Mouse (Mus musculus): ENCODE data around the gene Mylk4. TPM values are rescaled to one million over a fixed set of nuclear protein-coding genes. Genes with fewer than 3 reads are reported as not detected.

Mylk4 gene
- polyA plus RNA-seq, 2 experiments = 0.01 to 0.08 TPM

DNA sequence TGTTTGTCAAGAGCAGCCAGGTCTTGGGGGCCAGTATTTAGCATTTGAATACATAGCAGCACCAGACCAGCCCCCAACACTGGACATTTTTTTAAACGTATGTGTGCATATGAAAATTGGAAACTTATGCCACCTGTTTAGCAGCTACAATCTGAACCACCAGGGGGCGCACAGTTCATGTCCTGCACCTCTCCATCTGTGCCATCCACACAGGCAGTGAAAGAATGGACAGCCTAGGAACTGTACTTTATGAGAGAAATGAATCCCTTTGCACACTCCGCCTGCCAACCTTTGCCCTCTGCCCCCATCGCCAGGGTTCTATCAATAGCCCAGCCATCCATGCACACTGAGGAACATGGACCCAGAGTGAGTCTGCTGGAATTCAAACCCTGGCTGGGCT lies 44.2 kb upstream of the Mylk4 start:
- no peaks in the 10 kb centered on the region for H3K9me3 ChIP-seq (ENCODE audit: control insufficient read depth, low read length)
- H3K36me3 ChIP-seq (replicated peaks; ENCODE audit: control insufficient read depth, insufficient read depth, low read depth) = peaks cover 3% of the 10 kb centered on the region; the same call in 1 of the 2 replicates
- H3K4me3 ChIP-seq (ENCODE audit: insufficient read depth in 1 of 2, low read depth in 2 of 2, low read length in 2 of 2) = no peak overlapping the region
- no peaks in the 10 kb centered on the region for H3K27me3 ChIP-seq (ENCODE audit: control insufficient read depth, insufficient read depth, low read length)
- TF ChIP-seq EP300 (IDR thresholded peaks at IDR 0.05; ENCODE audit: low read depth) (no peak), CTCF (IDR thresholded peaks at IDR 0.05; ENCODE audit: low read depth) (peak; percentile 89)
- H3K27ac ChIP-seq = no peak overlapping the region
- WGBS (ENCODE audit: insufficient replicate concordance) = 34% methylated on average over 4 of the region's 4 CpGs
- H3K4me1 ChIP-seq (replicated peaks; ENCODE audit: control insufficient read depth in 2 of 2, insufficient read depth in 2 of 2, low read length in 1 of 2) = peaks cover 0 to 6% of the 10 kb centered on the region in 2 experiments; a peak in 2 of 4 replicates
- no peak overlapping the region for H3K9ac ChIP-seq (replicated peaks)
- DNase-seq (ENCODE audit: low read depth in 3 of 3, low spot score in 3 of 3) (peak in 2 of 3 experiments; percentile 22 to 30), ATAC-seq (ENCODE audit: insufficient read depth) (no peak)
- H3K4me2 ChIP-seq (ENCODE audit: low read depth) = no peak overlapping the region

DNA sequence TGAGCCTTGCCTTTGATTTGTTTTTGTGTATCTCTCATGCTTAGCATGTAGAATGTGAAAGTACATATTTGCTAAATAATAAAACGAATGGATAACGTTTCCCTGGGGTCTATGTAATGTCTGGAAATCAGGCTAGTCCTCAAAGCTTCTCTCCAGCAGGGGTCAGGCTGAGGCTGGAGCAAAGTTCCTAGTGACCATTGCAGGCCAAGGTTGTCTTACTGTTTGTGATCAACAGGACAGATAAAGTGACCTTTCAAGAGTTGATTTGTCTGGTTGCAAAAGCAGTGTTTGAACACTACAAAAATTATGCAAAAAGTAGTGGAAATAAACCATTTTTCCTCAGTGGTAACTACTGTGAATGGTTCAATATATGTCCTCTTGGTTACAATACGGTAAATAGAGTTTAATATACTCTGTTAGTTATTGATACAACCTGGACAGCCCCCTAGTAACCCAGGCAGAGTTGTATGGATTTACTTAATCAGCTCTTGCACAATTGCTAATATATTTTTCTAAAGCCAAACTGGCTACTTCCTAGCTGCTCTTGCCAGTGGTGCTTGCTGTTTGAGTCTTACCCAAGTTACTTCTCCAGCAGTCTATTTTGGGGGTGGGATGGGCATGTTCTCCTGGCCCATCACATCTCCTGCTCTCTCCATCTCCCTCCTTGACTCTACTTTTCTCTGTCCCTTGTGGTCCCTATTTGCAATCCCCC lies 43.5 kb upstream of the Mylk4 start:
- TF ChIP-seq EP300 (IDR thresholded peaks at IDR 0.05; ENCODE audit: low read depth) (no peak), CTCF (IDR thresholded peaks at IDR 0.05; ENCODE audit: low read depth) (peak; percentile 31; the same call in 1 of the 2 replicates)
- Histone ChIP-seq H3K36me3 (replicated peaks; ENCODE audit: control insufficient read depth, insufficient read depth, low read depth) (peaks cover 3% of the 10 kb centered on the region; the same call in 1 of the 2 replicates), H3K27ac (no peak overlapping the region), H3K27me3 (ENCODE audit: control insufficient read depth, insufficient read depth, low read length) (no peaks in the 10 kb centered on the region), H3K4me3 (ENCODE audit: insufficient read depth in 1 of 2, low read depth in 2 of 2, low read length in 2 of 2) (no peak overlapping the region), H3K4me1 (replicated peaks; ENCODE audit: control insufficient read depth in 2 of 2, insufficient read depth in 2 of 2, low read length in 1 of 2) (peaks cover 0 to 3% of the 10 kb centered on the region in 2 experiments; a peak in 2 of 4 replicates), H3K9me3 (ENCODE audit: control insufficient read depth, low read length) (no peaks in the 10 kb centered on the region), H3K9ac (replicated peaks) (no peak overlapping the region), H3K4me2 (ENCODE audit: low read depth) (no peak overlapping the region)
- ATAC-seq (ENCODE audit: insufficient read depth) (no peak), DNase-seq (ENCODE audit: low read depth in 3 of 3, low spot score in 3 of 3) (no peak)
- WGBS (ENCODE audit: insufficient replicate concordance) = 57% methylated on average over 3 of the region's 3 CpGs

DNA sequence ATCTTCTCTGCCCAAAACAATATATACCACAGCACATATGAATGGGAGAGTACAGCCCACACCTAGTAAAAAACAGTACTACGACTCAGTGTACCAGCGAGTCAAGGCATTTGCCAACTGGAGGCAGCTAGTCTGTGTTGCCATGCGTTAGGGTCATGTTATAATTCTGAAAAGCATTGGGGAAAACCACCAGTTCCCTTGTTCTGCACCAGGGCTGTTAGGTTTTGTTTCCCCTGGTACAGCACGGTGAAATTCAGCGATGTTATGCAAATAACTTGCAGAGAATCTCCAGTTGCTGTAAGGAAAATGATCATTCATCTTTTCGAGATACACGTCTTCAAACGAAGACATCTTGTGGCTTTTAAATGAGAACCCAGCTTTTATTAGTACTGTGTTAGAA lies 41.8 kb upstream of the Mylk4 start:
- Histone ChIP-seq H3K27me3 (ENCODE audit: control insufficient read depth, insufficient read depth, low read length) (no peaks in the 10 kb centered on the region), H3K36me3 (replicated peaks; ENCODE audit: control insufficient read depth, insufficient read depth, low read depth) (peaks cover 3% of the 10 kb centered on the region), H3K9me3 (ENCODE audit: control insufficient read depth, low read length) (no peaks in the 10 kb centered on the region), H3K9ac (replicated peaks) (no peak overlapping the region), H3K4me1 (replicated peaks; ENCODE audit: control insufficient read depth in 2 of 2, insufficient read depth in 2 of 2, low read length in 1 of 2) (no peaks in the 10 kb centered on the region), H3K4me2 (ENCODE audit: low read depth) (no peak overlapping the region), H3K27ac (no peak overlapping the region), H3K4me3 (ENCODE audit: insufficient read depth in 1 of 2, low read depth in 2 of 2, low read length in 2 of 2) (no peak overlapping the region)
- ATAC-seq (ENCODE audit: insufficient read depth) (no peak), DNase-seq (ENCODE audit: low read depth in 3 of 3, low spot score in 3 of 3) (no peak)
- 74% methylated on average over 8 of the region's 8 CpGs for WGBS (ENCODE audit: insufficient replicate concordance)
- TF ChIP-seq CTCF (IDR thresholded peaks at IDR 0.05; ENCODE audit: low read depth) (no peak), EP300 (IDR thresholded peaks at IDR 0.05; ENCODE audit: low read depth) (no peak)

DNA sequence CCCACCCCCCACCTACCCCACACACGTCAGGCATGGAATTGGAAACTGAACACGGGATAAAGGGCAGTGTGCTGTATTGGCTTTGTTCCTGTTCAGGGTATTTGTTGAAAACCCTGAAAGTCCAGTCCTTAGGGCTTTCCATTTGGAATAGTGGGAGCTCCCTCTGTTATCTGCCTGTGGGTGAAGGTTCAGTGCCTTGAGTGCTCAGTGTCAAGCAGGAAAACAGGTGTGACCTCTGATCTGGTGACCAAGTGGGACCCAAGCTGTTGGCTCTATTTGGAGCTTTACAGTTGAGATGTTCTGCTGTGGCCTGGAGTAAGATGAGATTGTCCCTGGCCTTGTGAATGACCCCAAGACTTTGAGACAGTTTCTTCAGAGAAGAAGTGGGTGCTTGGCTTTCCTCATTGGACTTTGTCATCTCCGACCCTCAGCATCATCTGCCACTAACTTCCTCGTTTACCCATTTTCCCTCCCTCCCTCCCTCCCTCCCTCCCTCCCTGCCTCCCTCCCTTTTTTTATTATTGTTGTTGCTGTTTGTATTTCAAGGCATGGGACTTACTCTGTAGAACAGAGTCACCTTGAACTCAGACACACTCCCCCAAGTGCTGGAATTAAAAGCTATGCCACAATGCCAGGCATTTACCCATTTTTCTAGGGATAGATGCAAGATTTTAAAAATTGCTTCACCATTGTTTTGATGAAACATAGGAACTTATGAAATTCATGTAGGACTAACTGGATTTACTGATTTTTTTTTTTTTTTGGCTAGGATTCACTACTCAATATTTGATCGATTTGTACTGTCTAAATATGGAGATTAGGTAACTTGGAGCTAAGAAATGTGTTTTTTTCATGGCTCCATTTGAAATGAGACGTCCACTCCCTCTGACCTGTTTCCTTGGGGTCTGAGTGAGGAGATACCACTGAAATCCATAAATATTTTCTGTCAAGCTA lies 40.9 kb upstream of the Mylk4 start:
- Histone ChIP-seq H3K36me3 (replicated peaks; ENCODE audit: control insufficient read depth, insufficient read depth, low read depth) (peaks cover 4% of the 10 kb centered on the region), H3K4me2 (ENCODE audit: low read depth) (no peak overlapping the region), H3K9ac (replicated peaks) (no peak overlapping the region), H3K27me3 (ENCODE audit: control insufficient read depth, insufficient read depth, low read length) (no peaks in the 10 kb centered on the region), H3K27ac (no peak overlapping the region), H3K9me3 (ENCODE audit: control insufficient read depth, low read length) (no peaks in the 10 kb centered on the region), H3K4me3 (ENCODE audit: insufficient read depth in 1 of 2, low read depth in 2 of 2, low read length in 2 of 2) (no peak overlapping the region), H3K4me1 (replicated peaks; ENCODE audit: control insufficient read depth in 2 of 2, insufficient read depth in 2 of 2, low read length in 1 of 2) (no peaks in the 10 kb centered on the region)
- ATAC-seq (ENCODE audit: insufficient read depth) (no peak), DNase-seq (ENCODE audit: low read depth in 3 of 3, low spot score in 3 of 3) (no peak)
- no peak for TF ChIP-seq EP300 (IDR thresholded peaks at IDR 0.05; ENCODE audit: low read depth)
- TF ChIP-seq CTCF (IDR thresholded peaks at IDR 0.05; ENCODE audit: low read depth) = no peak
- 54% methylated on average over 6 of the region's 6 CpGs for WGBS (ENCODE audit: insufficient replicate concordance)

DNA sequence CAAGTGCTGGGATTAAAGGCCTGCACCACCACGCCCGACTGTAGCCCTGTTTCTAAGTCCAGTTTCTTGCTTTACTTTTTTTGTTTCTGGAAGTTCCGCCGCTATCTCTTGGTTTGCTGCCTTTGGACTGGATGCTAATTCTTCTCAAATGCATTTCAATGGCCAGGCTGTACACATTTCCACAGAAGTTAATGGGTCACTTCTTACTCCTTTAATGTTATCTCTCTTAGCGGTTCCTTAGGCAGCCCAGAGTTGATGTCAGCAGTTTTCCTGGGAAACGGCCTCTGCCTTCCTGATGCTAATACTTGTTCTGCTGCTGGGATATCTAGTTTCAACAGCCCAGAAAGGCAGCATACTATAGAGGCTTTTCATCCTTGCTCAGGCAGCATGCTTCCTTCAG lies 39.4 kb upstream of the Mylk4 start:
- no peaks in the 10 kb centered on the region for H3K9me3 ChIP-seq (ENCODE audit: control insufficient read depth, low read length)

More for the DNA sequence above, 39.4 kb upstream of the Mylk4 start:
- TF ChIP-seq CTCF (IDR thresholded peaks at IDR 0.05; ENCODE audit: low read depth) (no peak), EP300 (IDR thresholded peaks at IDR 0.05; ENCODE audit: low read depth) (no peak)
- ATAC-seq (ENCODE audit: insufficient read depth) (no peak), DNase-seq (ENCODE audit: low read depth in 3 of 3, low spot score in 3 of 3) (no peak)
- H3K4me3 ChIP-seq (ENCODE audit: insufficient read depth in 1 of 2, low read depth in 2 of 2, low read length in 2 of 2) = no peak overlapping the region
- WGBS (ENCODE audit: insufficient replicate concordance) = 71% methylated on average over 6 of the region's 6 CpGs
- H3K9ac ChIP-seq (replicated peaks) = no peak overlapping the region
- peaks cover 8% of the 10 kb centered on the region for H3K36me3 ChIP-seq (replicated peaks; ENCODE audit: control insufficient read depth, insufficient read depth, low read depth)
- no peak overlapping the region for H3K4me2 ChIP-seq (ENCODE audit: low read depth)
- H3K27me3 ChIP-seq (ENCODE audit: control insufficient read depth, insufficient read depth, low read length) = no peaks in the 10 kb centered on the region
- H3K4me1 ChIP-seq (replicated peaks; ENCODE audit: control insufficient read depth in 2 of 2, insufficient read depth in 2 of 2, low read length in 1 of 2) = no peaks in the 10 kb centered on the region
- H3K27ac ChIP-seq = no peak overlapping the region
